Mouse (Mus musculus): ENCODE measurements at regions not wholly inside any gene's neighbourhood (a gene's known extent, or its start where the extent isn't known, plus 50 kb on each side); places are given as distances from the start of the nearest gene placed in this dataset.

DNA sequence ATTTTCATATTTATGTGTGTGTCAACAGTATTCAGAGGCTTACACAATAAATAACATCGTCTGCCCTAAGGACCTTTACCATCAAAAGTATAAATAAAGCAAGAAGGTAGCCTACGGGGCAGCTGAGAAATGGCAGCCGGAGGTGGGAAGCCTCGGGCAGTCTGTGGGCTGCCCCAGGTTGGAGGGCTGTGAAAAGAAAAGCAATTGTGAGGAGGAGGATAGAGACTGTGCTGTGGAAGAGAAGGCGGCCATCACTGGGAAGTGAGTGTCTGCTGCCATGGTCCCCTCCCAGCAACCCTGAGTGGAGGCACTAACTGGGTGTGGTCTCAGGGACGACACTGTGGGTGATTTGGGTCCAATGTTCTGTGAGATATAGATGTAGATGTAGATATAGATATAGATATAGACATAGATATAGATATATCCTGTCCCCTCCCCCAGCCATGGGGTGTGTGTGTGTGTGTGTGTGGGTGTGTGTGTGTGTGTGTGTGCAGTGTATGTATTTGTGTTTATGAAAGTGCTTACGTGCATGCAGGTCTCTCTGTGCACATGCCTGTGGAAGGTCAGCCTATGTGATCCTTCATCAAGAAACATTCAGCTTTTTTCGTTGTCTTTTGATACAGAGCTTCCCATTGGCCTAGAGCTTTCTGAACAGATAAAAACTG lies 220.6 kb upstream of the Noct start:
- DNase-seq (ENCODE audit: extremely low spot score, low read depth, low spot score) = no peak

DNA sequence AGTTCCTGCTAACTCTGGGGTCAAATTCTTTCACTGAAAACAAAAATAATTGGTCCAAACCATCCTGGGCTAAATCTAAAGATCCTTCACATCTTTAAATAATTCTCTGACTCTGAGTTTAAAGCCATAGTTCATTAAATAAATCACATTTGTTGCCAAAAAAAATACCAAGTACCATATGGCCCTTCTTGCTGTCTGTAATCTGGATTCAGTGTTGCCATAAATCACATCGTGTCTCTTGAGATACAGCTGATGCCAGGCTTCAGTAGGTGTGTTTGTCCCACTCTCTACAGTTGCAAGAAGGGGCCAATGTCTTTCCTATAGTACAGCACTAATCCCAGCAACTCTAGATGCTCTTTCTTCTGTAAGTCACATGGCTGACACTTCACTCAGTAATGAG lies 220.0 kb upstream of the Noct start:
- DNase-seq (ENCODE audit: extremely low spot score, low read depth, low spot score) = no peak

- no peak for DNase-seq (ENCODE audit: extremely low spot score, low read depth, low spot score)
Measured at GRCm38 (mm10) chr3:51009098-51009497, 215.1 kb upstream of the Noct start.

GRCm38 (mm10) chr3:51019650-51020346 lies 204.4 kb upstream of the Noct start:
- no peak for DNase-seq (ENCODE audit: extremely low spot score, low read depth, low spot score)

GRCm38 (mm10) chr3:51024655-51025054 lies 199.6 kb upstream of the Noct start:
- no peak for DNase-seq (ENCODE audit: extremely low spot score, low read depth, low spot score)

DNA sequence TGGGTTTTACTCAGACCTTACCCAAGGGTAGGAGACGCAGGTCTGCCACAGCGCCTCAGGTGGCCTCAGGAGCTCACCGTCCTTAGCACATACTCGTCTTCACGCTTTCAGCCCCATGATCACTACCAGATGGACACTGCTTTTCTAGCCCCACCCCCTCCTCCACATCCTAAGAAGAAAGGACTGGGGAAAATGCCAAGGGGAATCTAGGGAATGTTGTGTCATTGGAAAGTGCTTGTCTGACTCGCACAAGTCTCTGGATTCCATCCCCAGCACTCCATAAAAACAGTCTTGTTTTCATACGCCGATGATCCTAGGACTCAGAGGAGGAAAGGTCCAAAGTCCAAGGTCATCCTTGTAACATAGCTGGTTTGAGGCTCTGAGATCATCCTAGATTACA lies 192.4 kb upstream of the Noct start:
- DNase-seq (ENCODE audit: extremely low spot score, low read depth, low spot score) = no peak

- no peak for DNase-seq (ENCODE audit: extremely low spot score, low read depth, low spot score)
Measured at GRCm38 (mm10) chr3:51033292-51033691, 191.0 kb upstream of the Noct start.

DNA sequence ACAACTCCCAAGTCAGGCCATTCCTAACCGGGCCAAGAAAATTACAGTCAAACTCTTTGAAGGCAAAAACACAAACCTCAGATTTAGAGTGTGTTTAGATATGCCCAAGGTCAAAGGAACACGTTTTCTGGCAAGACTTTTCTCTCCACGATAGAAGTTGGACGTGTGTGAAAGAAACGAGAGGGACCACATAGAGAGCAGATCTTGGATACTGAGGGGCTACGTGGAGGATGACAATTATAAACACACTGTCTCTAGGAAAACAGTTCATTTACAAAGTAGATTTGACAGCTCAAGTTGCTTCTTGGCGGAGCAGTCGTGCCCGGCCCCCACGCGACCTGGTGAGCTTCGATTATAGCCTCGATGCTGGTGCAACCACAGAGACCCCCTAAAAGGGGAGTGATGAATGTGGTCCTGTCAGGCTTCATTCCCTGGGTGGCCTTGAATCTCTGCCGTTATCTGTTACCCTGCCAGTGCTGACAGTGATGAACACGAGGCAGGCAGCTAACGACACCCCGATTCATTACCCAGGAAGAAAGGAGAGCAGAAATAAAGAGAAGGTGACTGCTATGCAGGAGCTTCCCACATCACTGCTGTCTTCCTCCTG lies 187.4 kb upstream of the Noct start:
- DNase-seq (ENCODE audit: extremely low spot score, low read depth, low spot score) = no peak

DNA sequence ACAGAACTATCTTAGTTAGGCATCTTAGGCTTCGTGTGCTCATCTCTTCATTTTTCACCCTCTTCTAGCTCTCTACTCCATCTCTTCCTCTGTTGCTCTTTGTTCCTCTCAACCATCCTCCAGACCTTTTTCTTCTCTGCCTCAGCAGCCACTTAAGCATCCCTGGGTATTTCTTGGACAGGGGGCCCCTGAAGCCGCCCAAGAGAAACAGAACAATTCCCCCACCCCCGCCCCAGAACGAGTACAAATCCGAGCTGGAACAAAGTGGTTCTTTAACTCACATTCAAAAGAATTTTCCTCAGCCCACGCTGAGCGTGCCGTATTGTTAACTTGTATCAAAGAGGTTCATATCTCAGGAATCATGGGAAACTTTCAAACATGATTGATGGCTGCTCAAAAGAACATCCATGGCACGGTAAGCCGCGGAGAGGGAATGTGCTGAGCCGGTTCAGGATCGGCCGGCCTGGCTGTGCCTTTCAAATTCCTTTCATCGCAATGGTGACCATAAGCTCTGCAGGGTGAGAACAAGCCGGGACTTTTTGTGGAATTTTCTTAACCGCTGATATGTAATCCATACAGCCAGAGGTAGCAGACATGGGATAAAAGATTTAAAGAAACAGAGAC lies 181.9 kb upstream of the Noct start:
- no peak for DNase-seq (ENCODE audit: extremely low spot score, low read depth, low spot score)

GRCm38 (mm10) chr3:51048739-51049138 lies 175.5 kb upstream of the Noct start:
- no peak for DNase-seq (ENCODE audit: extremely low spot score, low read depth, low spot score)

GRCm38 (mm10) chr3:51050156-51050555 lies 174.1 kb upstream of the Noct start:
- DNase-seq (ENCODE audit: extremely low spot score, low read depth, low spot score) = no peak

DNA sequence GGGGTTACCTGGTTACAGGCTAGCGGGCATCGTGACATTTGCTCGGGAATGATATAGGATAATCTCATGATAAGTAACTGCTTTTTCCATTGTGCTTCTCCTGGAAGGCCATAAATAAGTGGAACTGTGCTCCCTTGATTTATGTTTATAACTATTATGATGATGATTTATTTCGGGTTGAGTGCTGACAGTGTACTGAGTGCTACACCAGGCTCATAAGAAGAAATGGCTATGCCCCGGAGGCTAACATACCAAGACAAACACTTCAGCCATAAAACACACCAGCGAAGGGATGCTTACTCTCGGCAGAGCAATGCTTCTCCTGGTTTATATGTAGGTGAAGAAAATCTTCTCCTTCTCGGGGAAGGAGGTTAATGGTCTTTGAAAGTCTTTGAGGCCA lies 169.2 kb upstream of the Noct start:
- no peak for DNase-seq (ENCODE audit: extremely low spot score, low read depth, low spot score)

DNA sequence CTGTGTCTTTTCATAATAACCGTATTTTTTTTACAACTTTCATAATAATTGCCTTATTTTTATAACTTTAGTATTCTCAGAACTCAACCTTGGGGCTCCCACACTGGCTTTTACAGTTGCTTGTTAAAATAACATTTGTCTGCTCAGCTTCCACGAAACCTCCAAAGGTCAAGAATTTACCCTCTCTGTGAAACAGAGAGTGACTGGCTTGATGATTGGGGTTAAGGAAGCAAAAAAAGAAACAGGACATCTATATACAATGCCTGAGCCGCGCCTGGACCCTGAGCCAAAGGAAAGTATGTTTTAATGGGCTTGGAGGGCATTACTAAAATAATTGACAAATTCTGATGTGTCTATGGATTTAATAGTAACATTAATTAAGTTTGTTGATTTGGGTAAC lies 160.0 kb upstream of the Noct start:
- no peak for DNase-seq (ENCODE audit: extremely low spot score, low read depth, low spot score)

DNA sequence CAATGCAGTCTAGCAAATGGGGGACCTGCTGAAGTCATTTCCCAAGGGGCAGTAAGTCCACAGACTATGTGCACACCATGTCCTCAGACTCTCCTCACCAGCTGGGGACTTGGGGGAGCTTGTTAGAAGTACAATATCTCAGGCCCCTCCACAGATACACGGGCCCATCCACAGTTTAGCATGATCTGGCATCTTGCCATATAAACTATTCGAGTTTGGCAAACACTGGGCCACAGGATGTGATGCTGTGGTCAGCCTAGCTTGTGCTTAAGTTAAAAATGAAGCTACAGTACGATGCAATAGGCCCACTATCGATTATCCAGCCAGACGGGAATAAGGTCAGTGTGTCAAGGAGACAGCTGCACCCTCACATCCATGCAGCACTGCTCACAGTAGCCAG lies 157.9 kb upstream of the Noct start:
- DNase-seq (ENCODE audit: extremely low spot score, low read depth, low spot score) = no peak

DNA sequence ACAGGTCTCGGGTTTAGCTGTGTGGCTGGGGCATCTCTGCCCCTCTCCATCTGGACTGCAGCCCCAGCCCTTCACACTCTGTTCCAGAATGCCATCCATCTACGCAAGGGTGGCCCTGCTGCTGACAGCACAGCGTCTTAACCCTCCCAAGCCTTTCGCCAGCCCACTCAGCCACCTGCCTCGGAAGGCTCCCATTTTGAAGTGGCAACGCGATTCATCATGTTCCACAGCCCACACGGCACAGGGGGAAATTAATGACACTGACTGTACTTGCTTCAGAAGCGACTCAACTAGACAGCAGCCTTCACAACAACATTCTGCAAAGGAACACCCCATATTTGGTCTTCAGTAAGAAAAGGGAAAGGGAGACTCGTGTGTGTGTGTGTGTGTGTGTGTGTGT lies 151.8 kb upstream of the Noct start:
- no peak for DNase-seq (ENCODE audit: extremely low spot score, low read depth, low spot score)

GRCm38 (mm10) chr3:51073003-51073679 lies 151.1 kb upstream of the Noct start:
- DNase-seq (ENCODE audit: extremely low spot score, low read depth, low spot score) = no peak

DNA sequence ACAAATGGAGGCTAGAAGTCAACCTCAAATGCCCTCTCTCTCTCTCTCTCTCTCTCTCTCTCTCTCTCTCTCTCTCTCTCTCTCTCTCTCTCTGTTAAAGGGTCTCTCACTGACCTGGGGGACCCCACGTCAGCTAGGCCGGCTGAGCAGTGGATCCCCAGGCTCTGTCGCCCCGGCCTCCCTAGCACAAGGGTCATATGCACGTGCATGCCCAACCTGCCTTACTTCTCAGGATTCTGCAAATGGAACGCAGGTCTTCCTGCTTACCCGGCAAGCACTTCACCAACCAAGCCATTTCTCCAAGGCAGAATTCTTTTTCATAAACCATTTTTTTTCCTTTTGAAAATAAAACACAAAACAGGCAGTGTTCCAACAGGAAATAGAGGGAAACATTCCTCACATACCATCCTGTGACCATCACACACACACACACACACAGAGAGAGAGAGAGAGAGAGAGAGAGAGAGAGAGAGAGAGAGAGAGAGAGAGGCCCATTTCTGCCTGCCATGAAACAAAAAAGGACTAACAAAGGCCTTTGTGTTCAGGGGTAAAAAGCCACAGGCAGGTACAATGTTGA lies 150.4 kb upstream of the Noct start:
- no peak for DNase-seq (ENCODE audit: extremely low spot score, low read depth, low spot score)

- DNase-seq (ENCODE audit: extremely low spot score, low read depth, low spot score) = no peak
Measured at GRCm38 (mm10) chr3:51075219-51075920, 148.9 kb upstream of the Noct start.

DNA sequence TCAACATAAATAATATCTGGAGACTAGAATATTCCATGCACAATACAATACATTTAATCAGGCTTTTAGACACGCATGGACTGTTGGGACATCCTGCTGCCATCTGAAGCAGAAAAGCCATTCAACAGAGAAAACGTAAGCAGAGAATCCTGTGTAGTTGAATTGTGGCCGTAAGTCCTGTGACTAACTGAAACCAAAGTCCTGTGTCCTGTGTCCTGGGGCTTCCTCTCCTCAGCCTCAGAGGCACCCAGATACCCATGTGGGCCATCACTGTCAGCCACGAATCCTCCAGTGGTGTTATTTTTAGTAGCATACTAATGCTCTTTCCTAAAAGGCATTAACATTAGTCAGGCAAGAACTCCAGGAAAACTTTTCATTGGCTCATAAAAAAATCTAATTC lies 145.8 kb upstream of the Noct start:
- no peak for DNase-seq (ENCODE audit: extremely low spot score, low read depth, low spot score)

- DNase-seq (ENCODE audit: extremely low spot score, low read depth, low spot score) = no peak
Measured at GRCm38 (mm10) chr3:51080415-51080814, 143.8 kb upstream of the Noct start.

GRCm38 (mm10) chr3:51080855-51081254 lies 143.4 kb upstream of the Noct start:
- no peak for DNase-seq (ENCODE audit: extremely low spot score, low read depth, low spot score)

Measured in hindlimb bud, embryonic 11.5 days (tissue).